Mouse (Mus musculus): ENCODE data around the gene Med31.

Gene Med31

GRCm38 (mm10) chr11:72215410-72215797, at the start of gene Med31:
Gene Med31 (minus strand): TSS chr11:72215592.
- peak; percentile 91 for DNase-seq

- no peak for DNase-seq
Observed at GRCm38 (mm10) chr11:72256441-72256840, 41.0 kb upstream of the Med31 start.

GRCm38 (mm10) chr11:72255629-72256028, 40.2 kb upstream of the Med31 start:
- no peak for DNase-seq

GRCm38 (mm10) chr11:72245196-72245753, 29.9 kb upstream of the Med31 start:
- DNase-seq: no peak

GRCm38 (mm10) chr11:72240062-72240860, 24.9 kb upstream of the Med31 start:
- DNase-seq: no peak

- peak; percentile 43 for DNase-seq
Observed at GRCm38 (mm10) chr11:72234013-72234412, 18.6 kb upstream of the Med31 start.

- DNase-seq: no peak
Observed at GRCm38 (mm10) chr11:72232991-72233390, 17.6 kb upstream of the Med31 start.

GRCm38 (mm10) chr11:72232068-72232467, 16.7 kb upstream of the Med31 start:
- no peak for DNase-seq

GRCm38 (mm10) chr11:72228513-72228912, 13.1 kb upstream of the Med31 start:
- DNase-seq: no peak

- no peak for DNase-seq
Observed at GRCm38 (mm10) chr11:72226901-72227300, 11.5 kb upstream of the Med31 start.

GRCm38 (mm10) chr11:72226020-72226791, 10.8 kb upstream of the Med31 start:
- peak; percentile 73 for DNase-seq

GRCm38 (mm10) chr11:72224865-72225264, 9.5 kb upstream of the Med31 start:
- peak; percentile 67 for DNase-seq

- no peak for DNase-seq
Observed at GRCm38 (mm10) chr11:72223414-72223813, 8.0 kb upstream of the Med31 start.

GRCm38 (mm10) chr11:72221278-72221677, 5.9 kb upstream of the Med31 start:
- DNase-seq: peak; percentile 48

- no peak for DNase-seq
Observed at GRCm38 (mm10) chr11:72217116-72217515, 1.7 kb upstream of the Med31 start.

- DNase-seq: peak; percentile 94
Observed at GRCm38 (mm10) chr11:72214591-72215409, 592 bp downstream of the Med31 start.

- no peak for DNase-seq
Observed at GRCm38 (mm10) chr11:72207834-72208377, 7.5 kb downstream of the Med31 start.

- DNase-seq: peak; percentile 87
Observed at GRCm38 (mm10) chr11:72207204-72207833, 8.1 kb downstream of the Med31 start, which contains the start of the genes 4933427D14Rik and Txndc17. Gene 4933427D14Rik (minus strand): TSS chr11:72207459. Gene Txndc17 (plus strand): TSS chr11:72207547.

- DNase-seq: peak; percentile 59
Observed at GRCm38 (mm10) chr11:72206341-72207203, 8.8 kb downstream of the Med31 start, which contains the start of gene Gm43951. Gene Gm43951 (minus strand): TSS chr11:72206840.

GRCm38 (mm10) chr11:72205256-72205655, 10.1 kb downstream of the Med31 start:
- DNase-seq: no peak

GRCm38 (mm10) chr11:72203440-72203839, 12.0 kb downstream of the Med31 start:
- DNase-seq: peak; percentile 54
